Mouse (Mus musculus) kidney, adult 11 months (tissue): ENCODE results near the gene Akr1c18.

Source experiments
- DNase-seq: peaks from one replicate; pipeline ENCODE4 v3.0.0; 2022

The Akr1c18 gene

DNA sequence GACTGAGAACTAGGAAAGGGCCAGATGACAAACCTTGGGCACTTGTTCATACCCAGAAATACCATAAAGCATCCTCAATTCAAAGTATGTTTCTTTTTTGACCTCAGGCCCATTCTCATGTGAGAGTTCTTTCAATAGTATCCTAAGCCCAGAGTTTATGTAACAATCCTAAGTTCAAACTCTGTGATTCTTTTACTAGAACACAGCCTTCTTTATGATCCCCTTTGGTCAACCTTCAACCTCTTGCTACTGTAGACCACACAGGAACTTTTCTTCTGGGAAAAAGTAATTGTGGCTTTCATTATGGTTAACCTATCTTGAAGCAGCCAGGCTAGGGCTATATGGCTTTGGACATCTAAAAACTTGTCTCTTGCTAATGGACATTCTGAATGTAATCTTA lies 48.8 kb downstream of the Akr1c18 start:
- DNase-seq: no peak
